8 mouse cellular contexts compared by ENCODE assay signal in the genomic region with DNA sequence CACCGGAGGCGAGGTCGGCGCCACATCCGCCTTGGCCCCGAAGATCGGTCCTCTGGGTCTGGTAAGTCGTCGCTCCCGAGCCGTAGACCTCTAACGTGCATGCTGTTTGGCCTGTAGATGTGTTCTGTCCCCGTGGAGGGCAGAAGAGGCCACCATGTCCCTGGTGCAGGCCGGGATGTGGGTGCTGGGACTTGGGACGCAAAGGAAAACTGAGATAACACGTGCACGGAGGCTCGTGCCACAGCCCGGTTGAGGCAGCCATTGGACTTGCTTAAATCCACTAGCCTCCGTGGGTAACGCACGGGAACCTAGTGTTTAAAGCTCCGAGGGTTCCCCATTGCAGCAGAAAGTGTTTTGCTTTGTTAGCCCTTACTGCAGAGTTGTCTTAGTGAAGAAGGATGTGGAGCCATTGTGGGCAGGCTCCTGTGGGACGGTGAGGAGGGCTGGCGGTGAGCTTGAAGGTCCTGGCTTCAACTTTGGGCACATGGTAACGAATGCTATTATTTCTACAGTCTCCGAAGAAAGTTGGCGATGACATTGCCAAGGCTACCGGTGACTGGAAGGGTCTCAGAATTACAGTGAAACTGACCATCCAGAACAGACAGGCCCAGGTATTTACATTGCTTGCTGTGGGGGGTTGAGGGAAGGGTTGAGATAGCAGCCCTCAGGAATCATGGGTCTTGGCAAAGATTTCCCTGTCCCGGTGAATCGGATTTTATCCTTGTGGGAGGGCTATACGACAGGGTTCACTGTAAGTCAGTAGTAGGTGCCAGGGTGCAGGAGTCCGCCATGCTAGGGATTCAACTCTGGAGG. TPM values are rescaled to one million over a fixed set of nuclear protein-coding genes. Genes with fewer than 3 reads are reported as not detected.
DNase-seq lines count a peak whose midpoint lies in the region; ATAC-seq and TF ChIP-seq lines count a peak whose summit lies in the region.

No protein-coding gene starts in this region.

- DNase-seq in left cerebral cortex, adult 2 months (ENCODE audit: extremely low spot score in 1 of 2, low spot score in 2 of 2), result no peak
- no peak for DNase-seq in left cerebral cortex, postnatal 4 days
- DNase-seq in ZHBTc4 (ENCODE audit: low read depth, low spot score), result peak; percentile 67
- DNase-seq in forebrain, embryonic 11.5 days (ENCODE audit: low spot score), result peak; percentile 65
- no peak for DNase-seq in limb, embryonic 14.5 days (ENCODE audit: low spot score)
- peak; percentile 39 for DNase-seq in splenic B cell, adult 2 months (ENCODE audit: low read depth, low spot score)
- DNase-seq in ovary, postnatal 14 days (ENCODE audit: low spot score), result no peak
- no peak for DNase-seq in spleen, adult 12 weeks (ENCODE audit: low spot score)

- peak overlapping the region; percentile 98 for H3K9ac ChIP-seq in forebrain, embryonic 11.5 days (ENCODE audit: low read length)
- H3K9ac ChIP-seq in limb, embryonic 14.5 days (ENCODE audit: low read depth, low read length, severe bottlenecking), result peak overlapping the region; percentile 94

- H3K27me3 ChIP-seq in forebrain, embryonic 11.5 days (ENCODE audit: control insufficient read depth, insufficient read depth, low read length), result no peaks in the 10 kb centered on the region
- no peaks in the 10 kb centered on the region for H3K27me3 ChIP-seq in limb, embryonic 14.5 days (ENCODE audit: control insufficient read depth, insufficient read depth, low read length)
- H3K27me3 ChIP-seq in splenic B cell, adult 2 months (ENCODE audit: control insufficient read depth, insufficient read depth, low read length, poor library complexity, severe bottlenecking), result no peaks in the 10 kb centered on the region

- peak overlapping the region; percentile 73 for H3K4me3 ChIP-seq in left cerebral cortex, adult 2 months
- peak overlapping the region; percentile 91 for H3K4me3 ChIP-seq in forebrain, embryonic 11.5 days (ENCODE audit: low read depth, low read length)
- H3K4me3 ChIP-seq in limb, embryonic 14.5 days (replicated peaks; ENCODE audit: low read length), result peak overlapping the region; percentile 74

- intact Hi-C loops in left cerebral cortex, adult 2 months (cut with DNase I), result no loop called here
- intact Hi-C loops in left cerebral cortex, postnatal 4 days (cut with DNase I), result no loop called here

- peaks cover 10% of the 10 kb centered on the region for H3K36me3 ChIP-seq in forebrain, embryonic 11.5 days (ENCODE audit: control insufficient read depth, insufficient read depth, low read length)
- peaks cover 33% of the 10 kb centered on the region for H3K36me3 ChIP-seq in limb, embryonic 14.5 days (ENCODE audit: control insufficient read depth, insufficient read depth, low read length)
- peaks cover 12% of the 10 kb centered on the region for H3K36me3 ChIP-seq in splenic B cell, adult 2 months (ENCODE audit: control insufficient read depth, insufficient read depth, low read length, poor library complexity, severe bottlenecking)

- TF ChIP-seq CTCF in left cerebral cortex, adult 2 months (IDR thresholded peaks at IDR 0.05), result no peak

- H3K27ac ChIP-seq in left cerebral cortex, adult 2 months, result peak overlapping the region; percentile 92
- peak overlapping the region; percentile 79 for H3K27ac ChIP-seq in forebrain, embryonic 11.5 days (ENCODE audit: low read depth, low read length)
- H3K27ac ChIP-seq in limb, embryonic 14.5 days (replicated peaks; ENCODE audit: low read depth, low read length), result peak overlapping the region; percentile 76

- no peak for TF ChIP-seq POLR2A in limb, embryonic 14.5 days (IDR thresholded peaks at IDR 0.05; ENCODE audit: borderline replicate concordance, extremely low read depth, insufficient read depth, insufficient read length)

- H3K9me3 ChIP-seq in forebrain, embryonic 11.5 days (ENCODE audit: control insufficient read depth, low read length), result no peaks in the 10 kb centered on the region
- no peaks in the 10 kb centered on the region for H3K9me3 ChIP-seq in limb, embryonic 14.5 days (ENCODE audit: control insufficient read depth, low read length)

- peak overlapping the region; percentile 92 for H3K4me2 ChIP-seq in forebrain, embryonic 11.5 days (ENCODE audit: low read depth, low read length, severe bottlenecking)
- peak overlapping the region; percentile 73 for H3K4me2 ChIP-seq in limb, embryonic 14.5 days (replicated peaks; ENCODE audit: low read depth, low read length, severe bottlenecking)

- WGBS in forebrain, embryonic 11.5 days, result 1% methylated on average over 33 of the region's 33 CpGs
- WGBS in limb, embryonic 14.5 days, result under 1% methylated on average over 33 of the region's 33 CpGs

- ATAC-seq in forebrain, embryonic 11.5 days (replicated peaks; ENCODE audit: low FRiP score), result no peak
- ATAC-seq in limb, embryonic 14.5 days (ENCODE audit: low FRiP score, low read depth), result no peak

- H3K4me1 ChIP-seq in forebrain, embryonic 11.5 days (replicated peaks; ENCODE audit: control insufficient read depth, insufficient read depth, low read length), result peaks cover 14% of the 10 kb centered on the region; the same call in 1 of the 2 replicates
- peaks cover 24% of the 10 kb centered on the region for H3K4me1 ChIP-seq in limb, embryonic 14.5 days (ENCODE audit: control insufficient read depth, insufficient read depth, low read length)

RNA-seq across cellular contexts. Expression of a gene that starts 0.9 kb away (rescaled TPM):
- 10 to 100 TPM; 37.6 to 38.2 TPM for total RNA-seq in left cerebral cortex, adult 2 months (2021)
- total RNA-seq in left cerebral cortex, postnatal 4 days (2021), result 10 to 100 TPM; 47.6 to 47.7 TPM
- 10.7 and 13.0 TPM in 2 replicates for polyA plus RNA-seq in forebrain, embryonic 11.5 days (2014; fragmentation: Nextera tagmentation; extraction: Ambion mirVana)
- polyA plus RNA-seq in limb, embryonic 14.5 days (2012; rRNA removed), result 18.0 and 20.3 TPM in 2 replicates
- polyA plus RNA-seq in limb, embryonic 14.5 days (2014; fragmentation: Nextera tagmentation; extraction: Ambion mirVana), result 9.4 and 11.5 TPM in 2 replicates

RNA-seq across cellular contexts. Expression of a gene that starts 0.9 kb away (rescaled TPM):
- total RNA-seq in left cerebral cortex, adult 2 months (2021), result 100 to 1,000 TPM; 110 to 129 TPM
- 100 to 1,000 TPM; 200 to 215 TPM for total RNA-seq in left cerebral cortex, postnatal 4 days (2021)
- polyA plus RNA-seq in forebrain, embryonic 11.5 days (2014; fragmentation: Nextera tagmentation; extraction: Ambion mirVana), result 134 and 151 TPM in 2 replicates
- 1,366 and 1,484 TPM in 2 replicates for polyA plus RNA-seq in limb, embryonic 14.5 days (2012; rRNA removed)
- 237 and 247 TPM in 2 replicates for polyA plus RNA-seq in limb, embryonic 14.5 days (2014; fragmentation: Nextera tagmentation; extraction: Ambion mirVana)

RNA-seq across cellular contexts. Expression of a gene that starts 19.6 kb away (rescaled TPM):
- total RNA-seq in left cerebral cortex, adult 2 months (2021), result 10 to 100 TPM; 23.9 to 26.7 TPM
- total RNA-seq in left cerebral cortex, postnatal 4 days (2021), result 10 to 100 TPM; 17.1 to 20.3 TPM
- 11.8 and 13.4 TPM in 2 replicates for polyA plus RNA-seq in forebrain, embryonic 11.5 days (2014; fragmentation: Nextera tagmentation; extraction: Ambion mirVana)
- 26.0 and 40.6 TPM in 2 replicates for polyA plus RNA-seq in limb, embryonic 14.5 days (2012; rRNA removed)
- 16.8 and 20.4 TPM in 2 replicates for polyA plus RNA-seq in limb, embryonic 14.5 days (2014; fragmentation: Nextera tagmentation; extraction: Ambion mirVana)

Comparison
In these comparisons a context has a peak if more than half of its experiments do, and no peak if none do; other contexts are left out.
1. DNase-seq: peak in ZHBTc4 (single experiment), forebrain, embryonic 11.5 days (single experiment) and splenic B cell, adult 2 months (single experiment); none in left cerebral cortex, adult 2 months (0 of 2), left cerebral cortex, postnatal 4 days (single experiment), limb, embryonic 14.5 days (single experiment), ovary, postnatal 14 days (single experiment) and spleen, adult 12 weeks (single experiment).
2. Peak in every context shown above with its lines, with median percentiles within 50 percentile points of each other: H3K27ac ChIP-seq and H3K4me3 ChIP-seq.